Mouse (Mus musculus) heart, adult 11 months (tissue): Measurements from ENCODE around the gene Klra1.
"Not testable (repeated sequence)": the region's sequence is repeated elsewhere in the genome, so short reads cannot be mapped to it uniquely, and the experiment has no call there.

Experiments used
- DNase-seq: peaks from one replicate; pipeline ENCODE4 v3.0.0; 2022

The Klra1 gene

GRCm38 (mm10) chr6:130386750-130387149, at the start of gene Klra1:
Gene Klra1, minus strand, starts transcription at chr6:130386874.
- DNase-seq, result peak; percentile 85

- no peak for DNase-seq
Observed at GRCm38 (mm10) chr6:130429511-130429910, 42.8 kb upstream of the Klra1 start.

GRCm38 (mm10) chr6:130419158-130419557, 32.5 kb upstream of the Klra1 start:
- no peak for DNase-seq

- no peak for DNase-seq
Observed at GRCm38 (mm10) chr6:130404882-130405281, 18.2 kb upstream of the Klra1 start.

GRCm38 (mm10) chr6:130385803-130386202, 871 bp downstream of the Klra1 start:
- DNase-seq, result no peak

- no peak for DNase-seq
Observed at GRCm38 (mm10) chr6:130382375-130382774, 4.3 kb downstream of the Klra1 start.

- DNase-seq, result not testable (repeated sequence)
Observed at GRCm38 (mm10) chr6:130345381-130345780, 41.3 kb downstream of the Klra1 start.

- not testable (repeated sequence) for DNase-seq
Observed at GRCm38 (mm10) chr6:130341973-130342372, 44.7 kb downstream of the Klra1 start.

GRCm38 (mm10) chr6:130337411-130337810, 49.3 kb downstream of the Klra1 start, which contains the start of gene Klra3:
Gene Klra3, minus strand, starts transcription at chr6:130337574.
- DNase-seq, result no peak
